Mouse (Mus musculus) hindbrain, embryonic 12.5 days (tissue): ENCODE data around the gene Rasa3. TPM values are rescaled to one million over a fixed set of nuclear protein-coding genes. Genes with fewer than 3 reads are reported as not detected.

Source experiments
- ATAC-seq: fragments of 200-750 bp; cut with Nextera tagmentation; 2 replicates; pipeline ENCODE4 v1.8.0; 2017; ENCODE audit warnings: moderate TSS enrichment; ENCODE audit not compliant: low FRiP score
- H3K27ac ChIP-seq: fragments of 300-500 bp; sonication (generic); 2 replicates; pipeline ENCODE4 v1.5.1; 2016; ENCODE audit warnings: mild to moderate bottlenecking
- H3K27me3 ChIP-seq: fragments of 300-500 bp; sonication (generic); 2 replicates; pipeline ENCODE4 v1.6.1; 2016; ENCODE audit warnings: mild to moderate bottlenecking
- H3K36me3 ChIP-seq: fragments of 300-500 bp; sonication (generic); 2 replicates; pipeline ENCODE4 v1.6.1; 2016; ENCODE audit warnings: mild to moderate bottlenecking
- H3K4me1 ChIP-seq: fragments of 300-500 bp; sonication (generic); 2 replicates; pipeline ENCODE4 v1.6.1; 2016
- H3K4me2 ChIP-seq: fragments of 300-500 bp; sonication (generic); replicated peaks from 2 replicates; pipeline ENCODE4 v1.6.1; 2016; ENCODE audit warnings: mild to moderate bottlenecking
- H3K4me3 ChIP-seq: fragments of 300-500 bp; sonication (generic); 2 replicates; pipeline ENCODE4 v1.5.1; 2016; ENCODE audit warnings: mild to moderate bottlenecking
- H3K9ac ChIP-seq: fragments of 300-500 bp; sonication (generic); 2 replicates; pipeline ENCODE4 v1.6.1; 2016; ENCODE audit warnings: mild to moderate bottlenecking, moderate library complexity
- H3K9me3 ChIP-seq: fragments of 300-500 bp; sonication (generic); replicated peaks from 2 replicates; pipeline ENCODE4 v1.6.1; 2016; ENCODE audit warnings: mild to moderate bottlenecking
- WGBS: fragments of 180-500 bp; shearing (Covaris S2); methylation state at CpG from one replicate; pipeline ENCODE4 v1.1.7; 2016; 5-methylcytosine and 5-hydroxymethylcytosine counted together
- polyA plus RNA-seq: library from polyadenylated mRNA; unstranded; fragments of >200 nt; fragmentation: Nextera tagmentation; extraction: Ambion mirVana; gene quantifications from 2 replicates; pipeline ENCODE4 v1.2.1, GENCODE M21; 2016

Rasa3 gene
- polyA plus RNA-seq = 30.0 and 31.4 TPM in 2 replicates

GRCm38 (mm10) chr8:13677413-13677883 is at the start of gene Rasa3:
TSS of gene Rasa3 (minus strand) at chr8:13677603.
- H3K4me3 ChIP-seq = peak within 1 kb of the TSS; percentile 65
- under 1% methylated on average over 42 of the region's 42 CpGs for WGBS
- H3K4me1 ChIP-seq = peaks cover 37% of the 10 kb centered on the region
- H3K27me3 ChIP-seq = peaks cover 10% of the 10 kb centered on the region
- no peaks in the 10 kb centered on the region for H3K36me3 ChIP-seq
- H3K4me2 ChIP-seq = peak within 1 kb of the TSS; percentile 72
- peak within 1 kb of the TSS; percentile 75 for H3K9ac ChIP-seq
- ATAC-seq = peak; percentile 98
- H3K9me3 ChIP-seq = no peaks in the 10 kb centered on the region
- peak within 1 kb of the TSS; percentile 86 for H3K27ac ChIP-seq

GRCm38 (mm10) chr8:13725722-13726121 is 48.3 kb upstream of the Rasa3 start:
- no peaks in the 10 kb centered on the region for H3K4me1 ChIP-seq
- H3K27me3 ChIP-seq = no peaks in the 10 kb centered on the region
- no peak overlapping the region for H3K27ac ChIP-seq
- H3K9me3 ChIP-seq = no peaks in the 10 kb centered on the region
- H3K9ac ChIP-seq = no peak overlapping the region
- H3K4me2 ChIP-seq = no peak overlapping the region
- H3K36me3 ChIP-seq = no peaks in the 10 kb centered on the region
- H3K4me3 ChIP-seq = no peak overlapping the region
- ATAC-seq = no peak

- Histone ChIP-seq H3K4me1 (no peaks in the 10 kb centered on the region), H3K9me3 (0 out of 2 replicates have a peak, but pooled peaks cover 2% of the 10 kb centered on the region), H3K27ac (no peak overlapping the region), H3K36me3 (no peaks in the 10 kb centered on the region), H3K9ac (no peak overlapping the region), H3K27me3 (no peaks in the 10 kb centered on the region), H3K4me3 (no peak overlapping the region), H3K4me2 (no peak overlapping the region)
- ATAC-seq = no peak
- 89% methylated on average over 8 of the region's 8 CpGs for WGBS
Measured at GRCm38 (mm10) chr8:13718980-13719379, 41.6 kb upstream of the Rasa3 start.

GRCm38 (mm10) chr8:13708514-13708913 is 31.1 kb upstream of the Rasa3 start:
- Histone ChIP-seq H3K4me3 (no peak overlapping the region), H3K4me2 (no peak overlapping the region), H3K27ac (no peak overlapping the region), H3K9me3 (no peaks in the 10 kb centered on the region), H3K9ac (no peak overlapping the region), H3K36me3 (no peaks in the 10 kb centered on the region), H3K4me1 (peaks cover 12% of the 10 kb centered on the region), H3K27me3 (no peaks in the 10 kb centered on the region)
- ATAC-seq = no peak
- WGBS = 92% methylated on average over 5 of the region's 5 CpGs

- Histone ChIP-seq H3K4me3 (no peak overlapping the region), H3K36me3 (no peaks in the 10 kb centered on the region), H3K9ac (no peak overlapping the region), H3K4me1 (peaks cover 12% of the 10 kb centered on the region), H3K4me2 (no peak overlapping the region), H3K9me3 (no peaks in the 10 kb centered on the region), H3K27me3 (no peaks in the 10 kb centered on the region), H3K27ac (no peak overlapping the region)
- 87% methylated on average over 5 of the region's 5 CpGs for WGBS
- no peak for ATAC-seq
Measured at GRCm38 (mm10) chr8:13706918-13707317, 29.5 kb upstream of the Rasa3 start.

GRCm38 (mm10) chr8:13705668-13706067 is 28.3 kb upstream of the Rasa3 start, which contains the start of gene Cfap97d2:
TSS of gene Cfap97d2 (plus strand) at chr8:13705889.
- peak within 1 kb of the TSS; percentile 6; the same call in 1 of the 2 replicates for H3K4me3 ChIP-seq
- H3K9ac ChIP-seq = peak within 1 kb of the TSS; percentile 39; the same call in 1 of the 2 replicates
- ATAC-seq = peak; percentile 99
- peaks cover 12% of the 10 kb centered on the region for H3K4me1 ChIP-seq
- 7% methylated on average over 5 of the region's 5 CpGs for WGBS
- H3K9me3 ChIP-seq = no peaks in the 10 kb centered on the region
- no peaks in the 10 kb centered on the region for H3K27me3 ChIP-seq
- no peaks in the 10 kb centered on the region for H3K36me3 ChIP-seq
- H3K27ac ChIP-seq = peak within 1 kb of the TSS; percentile 87
- H3K4me2 ChIP-seq = peak within 1 kb of the TSS; percentile 44

GRCm38 (mm10) chr8:13704301-13704700 is 26.9 kb upstream of the Rasa3 start:
- no peaks in the 10 kb centered on the region for H3K9me3 ChIP-seq
- 82% methylated on average over 4 of the region's 4 CpGs for WGBS
- no peak overlapping the region for H3K4me3 ChIP-seq
- H3K4me2 ChIP-seq = no peak overlapping the region
- no peaks in the 10 kb centered on the region for H3K27me3 ChIP-seq
- no peak for ATAC-seq
- no peak overlapping the region for H3K27ac ChIP-seq
- no peaks in the 10 kb centered on the region for H3K36me3 ChIP-seq
- no peak overlapping the region for H3K9ac ChIP-seq
- peaks cover 12% of the 10 kb centered on the region for H3K4me1 ChIP-seq

GRCm38 (mm10) chr8:13703756-13704155 is 26.4 kb upstream of the Rasa3 start:
- 95% methylated on average over 6 of the region's 6 CpGs for WGBS
- H3K27ac ChIP-seq = no peak overlapping the region

GRCm38 (mm10) chr8:13702755-13703154 is 25.4 kb upstream of the Rasa3 start:
- 58% methylated on average over 4 of the region's 4 CpGs for WGBS
- ATAC-seq = no peak
- H3K27me3 ChIP-seq = no peaks in the 10 kb centered on the region

More at GRCm38 (mm10) chr8:13703756-13704155, 26.4 kb upstream of the Rasa3 start:
- Histone ChIP-seq H3K9me3 (no peaks in the 10 kb centered on the region), H3K4me2 (no peak overlapping the region), H3K27me3 (no peaks in the 10 kb centered on the region), H3K4me3 (no peak overlapping the region), H3K4me1 (peaks cover 12% of the 10 kb centered on the region), H3K36me3 (no peaks in the 10 kb centered on the region), H3K9ac (no peak overlapping the region)
- ATAC-seq = no peak

GRCm38 (mm10) chr8:13699323-13699949 is 22.0 kb upstream of the Rasa3 start:
- H3K9ac ChIP-seq = no peak overlapping the region
- no peaks in the 10 kb centered on the region for H3K36me3 ChIP-seq
- H3K9me3 ChIP-seq = no peaks in the 10 kb centered on the region
- 74% methylated on average over 5 of the region's 5 CpGs for WGBS
- no peaks in the 10 kb centered on the region for H3K27me3 ChIP-seq
- no peak overlapping the region for H3K4me2 ChIP-seq
- H3K4me3 ChIP-seq = no peak overlapping the region
- 0 out of 2 replicates have a peak, but pooled peaks cover 3% of the 10 kb centered on the region for H3K4me1 ChIP-seq
- no peak for ATAC-seq
- no peak overlapping the region for H3K27ac ChIP-seq

More at GRCm38 (mm10) chr8:13702755-13703154, 25.4 kb upstream of the Rasa3 start:
- H3K27ac ChIP-seq = no peak overlapping the region
- H3K36me3 ChIP-seq = no peaks in the 10 kb centered on the region
- H3K9me3 ChIP-seq = no peaks in the 10 kb centered on the region
- peaks cover 12% of the 10 kb centered on the region for H3K4me1 ChIP-seq
- no peak overlapping the region for H3K4me2 ChIP-seq
- no peak overlapping the region for H3K4me3 ChIP-seq
- no peak overlapping the region for H3K9ac ChIP-seq

- 85% methylated on average over 3 of the region's 3 CpGs for WGBS
- H3K4me1 ChIP-seq = 0 out of 2 replicates have a peak, but pooled peaks cover 3% of the 10 kb centered on the region
Measured at GRCm38 (mm10) chr8:13698281-13698680, 20.9 kb upstream of the Rasa3 start.

GRCm38 (mm10) chr8:13697681-13698080 is 20.3 kb upstream of the Rasa3 start:
- WGBS = 83% methylated on average over 8 of the region's 8 CpGs
- ATAC-seq = no peak
- no peaks in the 10 kb centered on the region for H3K36me3 ChIP-seq

More at GRCm38 (mm10) chr8:13698281-13698680, 20.9 kb upstream of the Rasa3 start:
- H3K4me3 ChIP-seq = no peak overlapping the region
- no peak overlapping the region for H3K9ac ChIP-seq
- ATAC-seq = no peak
- no peak overlapping the region for H3K4me2 ChIP-seq
- no peaks in the 10 kb centered on the region for H3K36me3 ChIP-seq
- no peak overlapping the region for H3K27ac ChIP-seq
- H3K9me3 ChIP-seq = no peaks in the 10 kb centered on the region
- no peaks in the 10 kb centered on the region for H3K27me3 ChIP-seq

GRCm38 (mm10) chr8:13697196-13697595 is 19.8 kb upstream of the Rasa3 start:
- WGBS = 80% methylated on average over 8 of the region's 8 CpGs
- Histone ChIP-seq H3K27ac (no peak overlapping the region), H3K36me3 (no peaks in the 10 kb centered on the region), H3K4me1 (peaks cover 9% of the 10 kb centered on the region), H3K9me3 (no peaks in the 10 kb centered on the region), H3K27me3 (no peaks in the 10 kb centered on the region), H3K9ac (no peak overlapping the region), H3K4me3 (no peak overlapping the region), H3K4me2 (no peak overlapping the region)
- no peak for ATAC-seq

More at GRCm38 (mm10) chr8:13697681-13698080, 20.3 kb upstream of the Rasa3 start:
- Histone ChIP-seq H3K4me2 (no peak overlapping the region), H3K9me3 (no peaks in the 10 kb centered on the region), H3K4me1 (peaks cover 5% of the 10 kb centered on the region; the same call in 1 of the 2 replicates), H3K27ac (no peak overlapping the region), H3K4me3 (no peak overlapping the region), H3K9ac (no peak overlapping the region), H3K27me3 (no peaks in the 10 kb centered on the region)
